Mouse (Mus musculus): Measurements from ENCODE around the gene Hexb.
A peak's percentile ranks its signal among the peaks of the same experiment; 100 is the strongest.
"Not testable (repeated sequence)": the region's sequence is repeated elsewhere in the genome, so short reads cannot be mapped to it uniquely, and the experiment has no call there.

The Hexb gene

DNA sequence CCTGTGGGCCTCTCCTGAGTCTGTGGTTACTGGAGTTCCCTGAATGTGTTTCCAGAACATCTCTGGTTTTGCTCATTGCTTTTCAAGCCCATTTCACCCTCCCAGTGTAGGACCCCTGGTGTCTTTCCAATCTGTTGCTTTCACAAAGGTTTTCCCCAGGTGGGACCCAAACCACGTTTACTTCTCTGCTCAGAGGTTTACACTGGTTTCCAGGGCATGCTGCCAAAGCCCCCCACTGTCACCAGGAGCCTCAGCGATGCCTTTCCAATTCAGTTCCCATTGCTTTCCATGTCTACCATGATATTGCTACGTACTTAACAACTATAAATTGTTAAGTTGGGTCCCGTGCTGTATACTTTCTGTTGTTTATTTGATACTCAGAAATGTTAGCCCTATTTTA lies 15.3 kb downstream of the Hexb start:
- DNase-seq (ENCODE audit: low read depth, low spot score) = no peak

DNA sequence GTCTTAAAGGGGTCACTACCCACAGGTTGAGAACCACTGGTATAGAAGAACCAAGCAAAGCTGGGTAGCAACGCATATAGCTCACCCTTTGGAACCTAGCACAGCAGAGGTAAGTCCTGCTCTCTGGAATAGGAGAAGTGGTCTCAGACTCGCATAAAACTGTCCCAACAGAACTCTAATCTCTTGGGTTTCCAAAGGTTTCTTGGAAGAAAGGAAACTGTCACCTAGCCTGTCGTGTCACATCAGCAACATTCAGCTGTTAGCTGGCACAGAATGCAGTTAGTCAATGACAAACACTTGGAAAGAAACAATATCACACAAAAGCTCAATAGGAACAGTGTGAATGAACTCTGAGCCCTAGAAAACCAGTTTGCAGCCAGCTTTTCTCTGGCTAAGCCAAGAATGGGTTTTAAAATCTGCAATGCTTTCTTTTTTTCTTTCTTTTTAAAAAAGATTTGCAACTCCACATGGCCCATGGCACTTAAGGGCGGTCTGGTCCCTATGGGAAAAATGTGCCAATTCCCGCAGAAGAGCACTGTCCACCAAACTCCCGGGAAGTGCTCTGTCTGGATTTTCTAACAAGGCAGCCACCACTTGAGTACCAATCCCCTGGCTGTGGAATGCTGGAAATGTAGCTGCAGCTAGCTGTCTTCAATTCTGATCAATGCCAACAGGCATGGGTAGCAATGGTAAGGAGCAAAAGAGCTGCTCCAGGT lies 17.9 kb downstream of the Hexb start:
- DNase-seq (ENCODE audit: low read depth, low spot score) = no peak

DNA sequence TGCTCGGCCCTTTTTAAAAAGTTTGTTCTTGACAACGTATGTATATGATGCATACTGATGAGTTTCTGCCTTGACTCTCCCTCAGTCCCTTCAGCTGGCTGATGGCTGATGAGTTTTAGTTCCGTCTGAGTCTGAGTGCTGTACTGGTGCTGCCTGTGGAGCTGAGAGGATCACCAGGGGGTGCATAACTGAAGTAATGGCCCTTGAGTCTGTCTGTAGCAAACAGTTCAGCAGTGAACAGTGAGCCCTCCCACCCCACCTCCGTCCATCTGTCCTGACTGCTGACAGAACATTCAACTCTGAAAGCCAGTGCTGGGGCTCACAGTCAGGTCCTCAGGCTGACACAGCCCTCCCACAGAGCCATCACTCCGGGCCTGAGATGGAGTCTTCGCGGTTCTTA lies 19.2 kb downstream of the Hexb start:
- no peak for DNase-seq (ENCODE audit: low read depth, low spot score)

DNA sequence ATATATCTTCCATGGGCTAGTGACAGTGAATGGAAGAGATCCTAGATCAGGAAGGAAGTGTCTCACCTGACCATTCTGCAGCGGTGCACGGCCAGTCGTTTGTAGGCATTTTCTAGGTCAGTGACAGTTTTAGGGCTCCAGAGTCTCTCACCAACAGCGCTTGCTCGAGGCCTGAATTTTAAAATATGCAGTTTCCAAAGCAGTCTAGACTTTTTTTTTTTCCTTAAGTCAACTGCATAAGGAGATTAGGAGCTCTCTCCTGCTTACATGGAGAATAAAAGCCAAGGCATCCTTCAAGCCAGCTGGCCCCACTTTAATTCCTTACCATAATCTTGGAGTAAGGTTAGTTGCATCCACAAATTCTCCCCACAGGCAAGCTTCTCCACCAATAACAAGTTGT lies 21.4 kb downstream of the Hexb start:
- no peak for DNase-seq (ENCODE audit: low read depth, low spot score)

DNA sequence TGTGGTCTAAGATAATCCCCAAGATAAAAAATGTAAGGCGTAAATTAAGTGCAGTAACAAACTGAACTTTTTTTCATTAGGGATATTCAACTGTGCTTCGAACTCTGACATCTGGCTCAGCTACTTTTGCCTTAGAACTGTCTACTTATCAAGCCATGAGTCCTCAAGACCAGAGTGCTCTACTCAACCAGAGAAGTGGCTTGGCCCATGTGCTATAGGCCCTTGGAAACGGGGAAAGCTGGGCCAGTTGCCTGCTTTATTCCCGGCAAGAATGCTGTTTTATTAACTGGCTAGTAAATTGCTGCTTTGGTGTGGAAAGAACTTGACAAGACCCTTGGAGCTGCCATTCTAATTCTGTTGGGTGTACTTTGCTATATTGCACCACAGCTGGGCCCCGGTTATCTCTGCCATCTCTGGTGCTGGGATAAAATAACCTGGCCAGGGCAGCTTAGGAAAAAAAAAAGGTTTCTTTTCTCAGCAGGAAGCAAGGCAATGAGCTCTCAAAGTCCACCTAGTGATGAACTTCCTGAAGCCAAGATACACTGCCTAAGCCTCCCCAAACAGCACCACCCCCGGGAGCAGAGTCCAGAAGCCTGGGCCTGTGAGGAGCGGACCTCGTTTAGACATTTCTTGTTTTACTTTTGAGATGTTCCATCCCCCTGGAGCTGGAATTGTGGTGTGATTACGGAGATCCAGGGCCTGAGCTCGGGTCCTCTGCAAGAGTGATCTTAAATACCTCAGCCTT lies 22.5 kb downstream of the Hexb start:
- no peak for DNase-seq (ENCODE audit: low read depth, low spot score)

DNA sequence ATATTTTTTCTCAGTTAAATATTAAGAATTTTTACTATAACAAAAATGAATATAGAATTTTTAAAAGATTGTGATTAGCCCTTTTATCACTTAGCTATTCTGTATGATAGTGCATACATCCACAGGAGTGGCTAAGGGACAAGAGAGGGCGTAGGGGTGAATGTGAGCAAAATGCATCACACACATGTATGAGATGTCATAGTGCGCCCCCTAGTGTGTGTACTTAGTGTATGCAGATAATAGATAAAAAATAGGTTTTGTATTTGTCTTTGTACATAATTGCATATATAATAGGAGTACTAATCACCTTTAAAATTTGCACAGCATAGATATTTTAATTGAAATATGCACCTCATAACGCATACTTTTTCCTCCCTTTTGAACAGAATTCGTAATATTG lies 52.3 kb downstream of the Hexb start:
- DNase-seq (ENCODE audit: low read depth, low spot score) = peak; percentile 68

DNA sequence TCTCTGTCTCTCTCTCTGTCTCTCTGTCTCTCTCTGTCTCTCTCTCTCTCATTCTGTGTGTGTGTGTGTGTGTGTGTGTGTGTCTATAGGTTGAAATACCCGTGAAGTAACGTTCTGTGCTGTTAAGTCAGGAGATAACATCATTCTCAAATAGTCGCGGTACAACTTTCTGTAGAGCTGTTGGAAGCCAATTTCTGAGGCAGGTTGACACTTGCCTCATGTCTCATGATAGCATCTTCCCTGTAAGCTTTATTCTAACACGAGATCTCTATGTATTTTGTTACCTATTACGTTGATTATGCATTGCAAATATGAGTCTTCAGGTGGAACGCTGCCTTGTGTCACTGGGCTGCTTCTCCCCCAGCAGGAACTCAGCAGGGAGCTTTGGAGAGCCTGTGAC lies 55.8 kb downstream of the Hexb start:
- DNase-seq (ENCODE audit: low read depth, low spot score) = no peak

DNA sequence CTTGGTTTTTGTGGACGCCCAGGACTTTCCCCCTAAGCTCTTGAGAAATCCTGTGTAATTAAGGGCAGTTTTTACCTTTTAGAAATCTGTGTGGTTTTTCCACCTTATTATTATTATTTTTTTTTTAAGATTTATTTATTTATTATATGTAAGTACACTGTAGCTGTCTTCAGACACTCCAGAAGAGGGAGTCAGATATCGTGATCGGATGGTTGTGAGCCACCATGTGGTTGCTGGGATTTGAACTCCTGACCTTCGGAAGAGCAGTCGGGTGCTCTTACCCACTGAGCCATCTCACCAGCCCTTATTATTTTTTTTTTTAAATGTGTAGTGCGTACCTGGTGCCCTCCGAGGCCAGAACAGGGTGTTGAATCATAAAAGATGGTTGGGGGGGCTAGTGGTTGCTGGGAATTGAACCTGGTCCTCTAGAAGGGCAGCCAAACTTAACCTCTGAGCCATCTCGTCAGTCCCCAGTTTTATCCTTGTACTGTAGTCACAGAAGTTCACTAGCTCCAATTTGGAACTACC lies 59.7 kb downstream of the Hexb start:
- not testable (repeated sequence) for DNase-seq (ENCODE audit: low read depth, low spot score)

DNA sequence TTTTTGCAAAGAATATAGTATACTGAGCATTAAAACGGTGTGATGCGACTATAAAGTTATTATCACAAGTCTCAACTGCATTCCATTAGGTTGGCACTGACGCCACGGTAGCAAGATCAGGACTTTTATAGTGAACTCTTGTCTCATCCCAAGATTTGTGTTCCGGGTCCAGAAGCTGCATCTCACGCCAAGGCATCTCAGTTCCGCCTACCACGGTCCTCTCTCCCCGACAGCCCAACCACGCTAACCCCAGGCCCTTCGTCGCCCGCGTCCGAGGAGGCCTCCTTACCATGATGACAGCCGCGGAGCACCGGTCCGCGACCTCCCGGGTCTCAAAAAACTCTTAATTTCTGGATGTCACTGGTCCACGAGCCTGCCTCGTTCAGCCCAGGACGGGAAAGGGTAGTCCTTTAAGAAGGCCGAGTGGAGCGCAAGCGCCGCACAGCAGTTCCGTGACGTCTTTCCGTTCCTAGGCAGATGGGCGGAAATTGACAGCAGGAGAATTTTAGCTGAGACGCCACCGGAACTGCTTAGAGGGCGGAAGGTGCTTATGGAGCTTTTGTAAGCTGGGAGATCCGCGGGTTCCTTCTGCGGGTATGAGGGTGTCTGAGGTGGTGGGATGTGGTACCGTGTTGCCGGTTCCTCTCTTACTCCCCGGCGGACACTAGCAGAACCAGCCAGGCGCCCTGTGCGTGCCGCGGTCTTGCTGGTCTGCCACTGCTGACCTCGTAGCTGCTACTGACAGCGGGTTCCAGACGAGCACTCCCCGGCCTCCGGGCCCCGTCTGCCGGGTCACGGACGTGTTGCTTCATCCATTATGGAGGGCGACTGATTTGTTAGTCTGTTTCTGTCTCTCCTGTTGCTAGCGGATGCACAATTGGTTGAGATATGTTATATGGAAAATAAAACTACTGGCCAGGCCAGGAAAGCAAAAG lies 60.4 kb downstream of the Hexb start, which contains the start of the genes Gfm2 and Nsa2:
Gene Gfm2 (plus strand): TSS at position 472 of the 935 bp plus-strand sequence.
Gene Nsa2 (minus strand): TSS at position 472 of the 935 bp plus-strand sequence.
- peak; percentile 94 for DNase-seq (ENCODE audit: low read depth, low spot score)

DNA sequence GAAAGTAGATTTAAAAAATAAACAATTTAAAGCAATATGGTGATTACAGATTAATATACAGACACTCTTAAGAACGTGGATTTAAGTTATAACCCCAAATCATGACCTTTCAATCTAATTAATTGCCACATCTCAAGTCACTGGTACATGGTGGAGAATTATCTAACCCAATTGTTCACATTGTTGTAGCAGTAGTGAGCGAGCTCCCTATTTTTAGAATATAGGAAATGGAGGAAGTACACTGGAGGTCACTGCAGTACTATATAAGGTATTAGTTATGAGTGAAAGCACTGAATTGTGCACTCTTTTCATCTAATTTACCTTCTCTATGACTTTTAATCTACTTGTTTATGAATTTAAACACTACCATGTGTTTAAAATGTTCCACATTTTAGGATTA lies 67.7 kb downstream of the Hexb start:
- DNase-seq (ENCODE audit: low read depth, low spot score) = not testable (repeated sequence)

DNA sequence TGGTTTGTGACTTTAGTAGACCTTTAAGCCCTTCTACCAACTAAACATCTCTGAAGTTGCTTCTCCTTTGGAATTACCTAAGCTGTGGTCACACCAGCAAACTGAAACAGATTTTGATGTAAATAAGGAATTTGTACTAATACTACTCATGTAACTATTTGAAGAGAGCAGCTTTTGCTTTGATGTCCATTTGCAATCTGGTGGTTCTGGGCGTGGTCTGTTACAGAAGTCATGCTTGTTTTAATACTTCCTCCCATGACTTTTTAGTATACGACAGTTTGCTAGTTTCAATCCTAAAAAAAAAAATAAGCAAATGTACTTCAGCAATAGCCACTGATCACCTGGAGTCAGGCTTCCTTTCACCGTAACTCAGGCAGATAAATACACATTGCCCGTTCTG lies 68.5 kb downstream of the Hexb start:
- DNase-seq (ENCODE audit: low read depth, low spot score) = not testable (repeated sequence)
